Mouse (Mus musculus) kidney, postnatal 4 days (tissue): ENCODE measurements around the gene Alkbh1.

ENCODE experiments used
- DNase-seq, 2 experiments: peaks; one replicate each; pipeline ENCODE4 v3.0.0; 2021; ENCODE audit warnings: mixed read lengths in 2 of 2

Gene Alkbh1

GRCm38 (mm10) chr12:87380586-87381379, 63.0 kb downstream of the Alkbh1 start:
- DNase-seq: no peak

GRCm38 (mm10) chr12:87379496-87379895, 64.3 kb downstream of the Alkbh1 start:
- DNase-seq: no peak
